Mouse (Mus musculus) kidney, postnatal 0 days (tissue): ENCODE data around the gene Pan2. TPM values are rescaled to one million over a fixed set of nuclear protein-coding genes. Genes with fewer than 3 reads are reported as not detected.

Experiments
- ATAC-seq: fragments of 200-750 bp; cut with Nextera tagmentation; replicated peaks from 2 replicates; pipeline ENCODE4 v1.8.0; 2017; ENCODE audit warnings: low read depth, moderate number of reproducible peaks, moderate TSS enrichment, moderate library complexity; ENCODE audit not compliant: low FRiP score
- DNase-seq: peaks from one replicate; pipeline ENCODE4 v3.0.0-alpha.2; 2016; ENCODE audit warnings: low spot score
- H3K27ac ChIP-seq: fragments of 300-500 bp; sonication (generic); 2 replicates; pipeline ENCODE4 v1.5.1; 2014; ENCODE audit warnings: mild to moderate bottlenecking
- H3K27me3 ChIP-seq: fragments of 300-500 bp; sonication (generic); 2 replicates; pipeline ENCODE4 v1.6.1; 2014; ENCODE audit warnings: low read length, mixed read lengths; ENCODE audit not compliant: insufficient read depth
- H3K36me3 ChIP-seq: fragments of 300-500 bp; sonication (generic); 2 replicates; pipeline ENCODE4 v1.6.1; 2014; ENCODE audit warnings: low read length, mixed read lengths; ENCODE audit not compliant: insufficient read depth
- H3K4me1 ChIP-seq: fragments of 300-500 bp; sonication (generic); replicated peaks from 2 replicates; pipeline ENCODE4 v1.6.1; 2014; ENCODE audit warnings: antibody characterized with exemption, low read length, mixed read lengths; ENCODE audit not compliant: insufficient read depth
- H3K4me2 ChIP-seq: fragments of 300-500 bp; sonication (generic); 2 replicates; pipeline ENCODE4 v1.6.1; 2014; ENCODE audit warnings: mild to moderate bottlenecking, low read length, moderate library complexity, mixed read lengths
- H3K4me3 ChIP-seq: fragments of 300-500 bp; sonication (generic); replicated peaks from 2 replicates; pipeline ENCODE4 v1.5.1; 2014; ENCODE audit warnings: low read depth, low read length
- H3K9ac ChIP-seq: fragments of 300-500 bp; sonication (generic); 2 replicates; pipeline ENCODE4 v1.6.1; 2014; ENCODE audit warnings: low read depth, low read length
- H3K9me3 ChIP-seq: fragments of 300-500 bp; sonication (generic); replicated peaks from 2 replicates; pipeline ENCODE4 v1.6.1; 2016; ENCODE audit warnings: low read length, inconsistent platforms, mixed read lengths
- CTCF ChIP-seq: IDR thresholded peaks from 2 replicates; pipeline ENCODE4 v1.5.1; 2016; ENCODE audit warnings: antibody characterized with exemption, low read depth, mild to moderate bottlenecking, moderate library complexity
- WGBS: fragments of 180-500 bp; shearing (Covaris S2); extraction: QIAGEN DNeasy Blood & Tissue Kit; methylation state at CpG from one replicate; pipeline ENCODE4 v1.1.7; 2014; 5-methylcytosine and 5-hydroxymethylcytosine counted together
- polyA plus RNA-seq: library from polyadenylated mRNA; unstranded; fragments of >200 nt; fragmentation: Nextera tagmentation; extraction: Ambion mirVana; gene quantifications from 2 replicates; pipeline ENCODE4 v1.2.1, GENCODE M21; 2015

Pan2 gene
- polyA plus RNA-seq, 1 experiment from 2014 or later: 26.5 TPM

- DNase-seq (no peak), ATAC-seq (no peak)
- no peak overlapping the region for H3K9ac ChIP-seq
- H3K4me1 ChIP-seq: peaks cover 18% of the 10 kb centered on the region
- no peaks in the 10 kb centered on the region for H3K9me3 ChIP-seq
- no peak overlapping the region for H3K4me2 ChIP-seq
- no peaks in the 10 kb centered on the region for H3K27me3 ChIP-seq
- H3K27ac ChIP-seq: no peak overlapping the region
- no peaks in the 10 kb centered on the region for H3K36me3 ChIP-seq
- 85% methylated on average over 2 of the region's 2 CpGs for WGBS
- peak; percentile 51 for TF ChIP-seq CTCF
- no peak overlapping the region for H3K4me3 ChIP-seq
Observed at GRCm38 (mm10) chr10:128340257-128340656, 37.1 kb downstream of the Pan2 start.

- H3K27me3 ChIP-seq: no peaks in the 10 kb centered on the region
- peaks cover 18% of the 10 kb centered on the region for H3K4me1 ChIP-seq
- H3K9me3 ChIP-seq: no peaks in the 10 kb centered on the region
- ATAC-seq (no peak), DNase-seq (no peak)
- 90% methylated on average over 1 of the region's 1 CpGs for whole genome bisulfite sequencing
- TF ChIP-seq CTCF: no peak
- no peak overlapping the region for H3K4me3 ChIP-seq
- H3K4me2 ChIP-seq: no peak overlapping the region
- no peak overlapping the region for H3K27ac ChIP-seq
- H3K36me3 ChIP-seq: no peaks in the 10 kb centered on the region
- H3K9ac ChIP-seq: no peak overlapping the region
Observed at GRCm38 (mm10) chr10:128343436-128343835, 40.3 kb downstream of the Pan2 start.

- Histone ChIP-seq H3K9me3 (no peaks in the 10 kb centered on the region), H3K27ac (peak overlapping the region; percentile 38), H3K27me3 (no peaks in the 10 kb centered on the region), H3K4me3 (no peak overlapping the region), H3K9ac (no peak overlapping the region), H3K36me3 (no peaks in the 10 kb centered on the region), H3K4me1 (peaks cover 8% of the 10 kb centered on the region), H3K4me2 (peak overlapping the region; percentile 30)
- no peak for TF ChIP-seq CTCF
- peak; percentile 83 for DNase-seq
- WGBS: 24% methylated on average over 7 of the region's 7 CpGs
- ATAC-seq: peak; percentile 57; the same call in 1 of the 2 replicates
Observed at GRCm38 (mm10) chr10:128344568-128345275, 41.6 kb downstream of the Pan2 start.

- WGBS: 84% methylated on average over 8 of the region's 8 CpGs
- no peak for ATAC-seq
Observed at GRCm38 (mm10) chr10:128347541-128347940, 44.4 kb downstream of the Pan2 start.

GRCm38 (mm10) chr10:128358796-128359195 is 55.7 kb downstream of the Pan2 start:
- H3K27me3 ChIP-seq: no peaks in the 10 kb centered on the region
- no peak overlapping the region for H3K4me3 ChIP-seq
- no peak overlapping the region for H3K9ac ChIP-seq
- 47% methylated on average over 2 of the region's 2 CpGs for WGBS
- DNase-seq: peak; percentile 74
- no peaks in the 10 kb centered on the region for H3K4me1 ChIP-seq
- H3K27ac ChIP-seq: no peak overlapping the region
- TF ChIP-seq CTCF: peak; percentile 69
- H3K4me2 ChIP-seq: no peak overlapping the region
- peaks cover 69% of the 10 kb centered on the region for H3K36me3 ChIP-seq
- no peak for ATAC-seq
- no peaks in the 10 kb centered on the region for H3K9me3 ChIP-seq

More at GRCm38 (mm10) chr10:128347541-128347940, 44.4 kb downstream of the Pan2 start:
- Histone ChIP-seq H3K4me1 (peaks cover 8% of the 10 kb centered on the region), H3K27me3 (no peaks in the 10 kb centered on the region), H3K4me2 (no peak overlapping the region), H3K4me3 (no peak overlapping the region), H3K36me3 (peaks cover 23% of the 10 kb centered on the region), H3K27ac (no peak overlapping the region), H3K9ac (no peak overlapping the region), H3K9me3 (no peaks in the 10 kb centered on the region)
- TF ChIP-seq CTCF: no peak
- no peak for DNase-seq

GRCm38 (mm10) chr10:128359226-128359625 is 56.1 kb downstream of the Pan2 start:
- no peak for TF ChIP-seq CTCF
- H3K27ac ChIP-seq: no peak overlapping the region
- peaks cover 64% of the 10 kb centered on the region for H3K36me3 ChIP-seq
- no peak overlapping the region for H3K4me2 ChIP-seq
- ATAC-seq (no peak), DNase-seq (no peak)
- no peaks in the 10 kb centered on the region for H3K27me3 ChIP-seq
- no peaks in the 10 kb centered on the region for H3K4me1 ChIP-seq
- WGBS: 81% methylated on average over 6 of the region's 6 CpGs
- no peak overlapping the region for H3K9ac ChIP-seq
- no peaks in the 10 kb centered on the region for H3K9me3 ChIP-seq
- H3K4me3 ChIP-seq: no peak overlapping the region
